Mouse (Mus musculus): Measurements from ENCODE around the gene Gm28870. TPM values are rescaled to one million over a fixed set of nuclear protein-coding genes. Genes with fewer than 3 reads are reported as not detected.
"Not testable (repeated sequence)": the region's sequence is repeated elsewhere in the genome, so short reads cannot be mapped to it uniquely, and the experiment has no call there.

The Gm28870 gene
- polyA plus RNA-seq (2017; shearing (Covaris generic)) = not detected

DNA sequence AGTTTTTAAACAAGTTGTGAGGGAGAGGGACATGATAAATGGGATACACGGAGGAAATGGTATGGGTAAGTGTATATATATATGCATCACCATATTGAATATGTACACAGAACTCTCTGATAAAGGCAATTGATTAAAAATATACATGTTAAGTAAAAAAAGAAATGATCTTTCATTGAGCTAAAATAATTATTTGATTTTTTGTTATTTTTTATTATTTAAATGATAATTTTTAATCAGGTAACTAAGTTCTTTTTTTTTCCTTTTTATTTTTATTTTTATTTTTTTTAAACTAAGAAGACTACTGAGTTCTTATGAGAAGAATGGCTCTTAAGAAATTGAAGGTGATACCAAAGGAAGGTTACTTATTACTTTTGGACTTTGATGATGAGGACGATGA lies at the start of gene Gm28870:
Gm28870 (plus strand) TSS at position 301 of the 400 bp plus-strand sequence.
- not testable (repeated sequence) for ATAC-seq

Measured in CD4-positive, CD25-positive, alpha-beta regulatory T cell, adult 4 months (primary cell).